Mouse (Mus musculus): ENCODE measurements around the gene Tmem236. TPM values are rescaled to one million over a fixed set of nuclear protein-coding genes. Genes with fewer than 3 reads are reported as not detected.

The Tmem236 gene
- polyA plus RNA-seq, 1 experiment from 2014 or later = 0.03 TPM

- no peak for ATAC-seq
- H3K27me3 ChIP-seq = no peaks in the 10 kb centered on the region
- CTCF ChIA-PET = interaction anchor here (1.0 kb wide), 1 partner anchor 88 kb away, joined by 3 read pairs; no protein-coding TSS in a partner anchor
- no peak for DNase-seq (ENCODE audit: low read depth, low spot score)
- in situ Hi-C loops (cut with MboI; ENCODE audit: low pct_unique_long_range_greater_than_20kb) = no loop called here
- TF ChIP-seq CTCF (IDR thresholded peaks at IDR 0.05) = no peak
- POLR2A ChIA-PET = no interaction called here
These were observed 69.8 kb downstream of the Tmem236 start for GRCm38 (mm10) chr2:14244157-14244556.

- ChIA-PET POLR2A (no interaction called here), CTCF (interaction anchor here (1.0 kb wide), 2 partner anchors 9 to 88 kb away, joined by 3 read pairs; no protein-coding TSS in a partner anchor)
- H3K27me3 ChIP-seq = no peaks in the 10 kb centered on the region
- TF ChIP-seq CTCF (IDR thresholded peaks at IDR 0.05) = no peak
- ATAC-seq (peak; percentile 79), DNase-seq (ENCODE audit: low read depth, low spot score) (no peak)
- in situ Hi-C loops (cut with MboI; ENCODE audit: low pct_unique_long_range_greater_than_20kb) = no loop called here
These were observed 70.3 kb downstream of the Tmem236 start for GRCm38 (mm10) chr2:14244668-14245067.

- DNase-seq (ENCODE audit: low read depth, low spot score) (no peak), ATAC-seq (no peak)
- in situ Hi-C loops (cut with MboI; ENCODE audit: low pct_unique_long_range_greater_than_20kb) = no loop called here
- ChIA-PET POLR2A (no interaction called here), CTCF (no interaction called here)
- H3K27me3 ChIP-seq = no peaks in the 10 kb centered on the region
- no peak for TF ChIP-seq CTCF (IDR thresholded peaks at IDR 0.05)
These were observed 75.7 kb downstream of the Tmem236 start for GRCm38 (mm10) chr2:14249839-14250564.

GRCm38 (mm10) chr2:14251938-14252337, 77.6 kb downstream of the Tmem236 start:
- H3K27me3 ChIP-seq = no peaks in the 10 kb centered on the region
- ATAC-seq (no peak), DNase-seq (ENCODE audit: low read depth, low spot score) (no peak)
- ChIA-PET CTCF (no interaction called here), POLR2A (no interaction called here)
- no peak for TF ChIP-seq CTCF (IDR thresholded peaks at IDR 0.05)
- in situ Hi-C loops (cut with MboI; ENCODE audit: low pct_unique_long_range_greater_than_20kb) = no loop called here

- peak; percentile 96 for ATAC-seq
- in situ Hi-C loops (cut with MboI; ENCODE audit: low pct_unique_long_range_greater_than_20kb) = no loop called here
- no peak for DNase-seq (ENCODE audit: low read depth, low spot score)
- H3K27me3 ChIP-seq = peaks cover 5% of the 10 kb centered on the region
- no peak for TF ChIP-seq CTCF (IDR thresholded peaks at IDR 0.05)
- CTCF ChIA-PET = no interaction called here
- POLR2A ChIA-PET = no interaction called here
These were observed 84.1 kb downstream of the Tmem236 start for GRCm38 (mm10) chr2:14258345-14258850.

- POLR2A ChIA-PET = no interaction called here
These were observed 87.8 kb downstream of the Tmem236 start for GRCm38 (mm10) chr2:14262090-14262489.

GRCm38 (mm10) chr2:14269160-14269559, 94.8 kb downstream of the Tmem236 start:
- H3K27me3 ChIP-seq = peaks cover 5% of the 10 kb centered on the region
- ATAC-seq (no peak), DNase-seq (ENCODE audit: low read depth, low spot score) (no peak)
- ChIA-PET POLR2A (no interaction called here), CTCF (interaction anchor here (0.7 to 1.4 kb wide), 3 partner anchors 8 to 12 kb away, joined by 3 to 4 read pairs (median 3); no protein-coding TSS in a partner anchor)
- no peak for TF ChIP-seq CTCF (IDR thresholded peaks at IDR 0.05)
- in situ Hi-C loops (cut with MboI; ENCODE audit: low pct_unique_long_range_greater_than_20kb) = no loop called here

More at GRCm38 (mm10) chr2:14262090-14262489, 87.8 kb downstream of the Tmem236 start:
- CTCF ChIA-PET = no interaction called here
- no peak for ATAC-seq
- TF ChIP-seq CTCF (IDR thresholded peaks at IDR 0.05) = no peak
- no peak for DNase-seq (ENCODE audit: low read depth, low spot score)
- in situ Hi-C loops (cut with MboI; ENCODE audit: low pct_unique_long_range_greater_than_20kb) = no loop called here
- peaks cover 5% of the 10 kb centered on the region for H3K27me3 ChIP-seq

Other genes with a start within 250 kb of the Tmem236 start
- gene Hacd1, start 118.4 kb upstream of the Tmem236 start, polyA plus RNA-seq (2021) = 18.7 TPM
- 55.2 TPM for gene Stam, start 100.4 kb upstream of the Tmem236 start, polyA plus RNA-seq (2021)
- 0.05 TPM for gene Mrc1, start 54.9 kb downstream of the Tmem236 start, polyA plus RNA-seq (2021)
- 0.05 TPM for gene Slc39a12, start 213.8 kb downstream of the Tmem236 start, polyA plus RNA-seq (2021)

All from Patski (cell line).